Mouse (Mus musculus) kidney, adult 8-10 months (tissue): ENCODE measurements around the gene Eif4g1.

Source experiments
- DNase-seq, 2 experiments: peaks; one replicate each; pipeline ENCODE4 v3.0.0; 2022

The Eif4g1 gene

GRCm38 (mm10) chr16:20706407-20707055, 38.4 kb downstream of the Eif4g1 start:
- no peak for DNase-seq

GRCm38 (mm10) chr16:20708220-20708938, 40.3 kb downstream of the Eif4g1 start:
- DNase-seq = no peak

GRCm38 (mm10) chr16:20708939-20709734, 41.0 kb downstream of the Eif4g1 start:
- DNase-seq = no peak

GRCm38 (mm10) chr16:20710370-20710769, 42.3 kb downstream of the Eif4g1 start:
- no peak for DNase-seq

GRCm38 (mm10) chr16:20710810-20711209, 42.7 kb downstream of the Eif4g1 start:
- DNase-seq = no peak

GRCm38 (mm10) chr16:20712190-20712589, 44.1 kb downstream of the Eif4g1 start:
- no peak for DNase-seq

GRCm38 (mm10) chr16:20712889-20713288, 44.8 kb downstream of the Eif4g1 start:
- DNase-seq = no peak

GRCm38 (mm10) chr16:20714307-20715080, 46.4 kb downstream of the Eif4g1 start:
- no peak for DNase-seq

- DNase-seq = no peak
These were observed 47.0 kb downstream of the Eif4g1 start for GRCm38 (mm10) chr16:20715161-20715560.

GRCm38 (mm10) chr16:20715566-20715965, 47.5 kb downstream of the Eif4g1 start:
- DNase-seq = no peak

- DNase-seq = peak; percentile 79 to 81
These were observed 48.1 kb downstream of the Eif4g1 start for GRCm38 (mm10) chr16:20715976-20716840.

GRCm38 (mm10) chr16:20716841-20717180, 48.7 kb downstream of the Eif4g1 start:
- no peak for DNase-seq

GRCm38 (mm10) chr16:20717181-20717977, 49.3 kb downstream of the Eif4g1 start, which contains the start of the genes Polr2h and Clcn2:
Gene Polr2h, plus strand, starts transcription at chr16:20717665.
Gene Clcn2, minus strand, starts transcription at chr16:20717746.
- peak; percentile 99 for DNase-seq

GRCm38 (mm10) chr16:20717978-20718670, 50.0 kb downstream of the Eif4g1 start:
- no peak for DNase-seq

- no peak for DNase-seq
These were observed 53.7 kb downstream of the Eif4g1 start for GRCm38 (mm10) chr16:20721808-20722207.

GRCm38 (mm10) chr16:20722736-20723135, 54.6 kb downstream of the Eif4g1 start:
- DNase-seq = no peak

GRCm38 (mm10) chr16:20723247-20723646, 55.1 kb downstream of the Eif4g1 start:
- DNase-seq = no peak

GRCm38 (mm10) chr16:20724338-20724748, 56.2 kb downstream of the Eif4g1 start:
- DNase-seq = peak; percentile 60 to 61

- DNase-seq = no peak
These were observed 57.2 kb downstream of the Eif4g1 start for GRCm38 (mm10) chr16:20725321-20725720.

- no peak for DNase-seq
These were observed 57.6 kb downstream of the Eif4g1 start for GRCm38 (mm10) chr16:20725750-20726149.
